Mouse (Mus musculus) liver, embryonic 16.5 days (tissue): Measurements from ENCODE around the gene Csnk2b. TPM values are rescaled to one million over a fixed set of nuclear protein-coding genes. Genes with fewer than 3 reads are reported as not detected.
A peak's percentile ranks its signal among the peaks of the same experiment; 100 is the strongest.

Experiments
- ATAC-seq: fragments of 200-750 bp; cut with Nextera tagmentation; 2 replicates; pipeline ENCODE4 v1.8.0; 2017; ENCODE audit warnings: low read depth, mild to moderate bottlenecking, moderate number of reproducible peaks, moderate library complexity
- H3K27ac ChIP-seq: fragments of 300-500 bp; sonication (generic); 2 replicates; pipeline ENCODE4 v1.5.1; 2014; ENCODE audit warnings: mild to moderate bottlenecking, low read length
- H3K27me3 ChIP-seq: fragments of 300-500 bp; sonication (generic); 2 replicates; pipeline ENCODE4 v1.6.1; 2014; ENCODE audit warnings: low read depth, low read length, mixed read lengths; ENCODE audit not compliant: control insufficient read depth, insufficient read depth
- H3K36me3 ChIP-seq: fragments of 300-500 bp; sonication (generic); 2 replicates; pipeline ENCODE4 v1.6.1; 2014; ENCODE audit warnings: mild to moderate bottlenecking; ENCODE audit not compliant: control insufficient read depth, insufficient read depth
- H3K4me1 ChIP-seq: fragments of 300-500 bp; sonication (generic); 2 replicates; pipeline ENCODE4 v1.6.1; 2014; ENCODE audit warnings: low read depth, low read length, mixed read lengths; ENCODE audit not compliant: control insufficient read depth
- H3K4me2 ChIP-seq: fragments of 300-500 bp; sonication (generic); 2 replicates; pipeline ENCODE4 v1.6.1; 2014; ENCODE audit warnings: low read depth, low read length, mixed read lengths
- H3K4me3 ChIP-seq: fragments of 300-500 bp; sonication (generic); 2 replicates; pipeline ENCODE4 v1.5.1; 2014; ENCODE audit warnings: low read depth, mild to moderate bottlenecking, low read length
- H3K9ac ChIP-seq: fragments of 300-500 bp; sonication (generic); 2 replicates; pipeline ENCODE4 v1.6.1; 2014; ENCODE audit warnings: low read depth, low read length
- H3K9me3 ChIP-seq: fragments of 300-500 bp; sonication (generic); replicated peaks from 2 replicates; pipeline ENCODE4 v1.6.1; 2016; ENCODE audit warnings: low read length; ENCODE audit not compliant: control insufficient read depth
- WGBS: fragments of 180-500 bp; shearing (Covaris S2); extraction: QIAGEN DNeasy Blood & Tissue Kit; methylation state at CpG from one replicate; pipeline ENCODE4 v1.1.7; 2014; ENCODE audit not compliant: insufficient replicate concordance; 5-methylcytosine and 5-hydroxymethylcytosine counted together
- polyA plus RNA-seq: library from polyadenylated mRNA; unstranded; fragments of >200 nt; fragmentation: Nextera tagmentation; extraction: Ambion mirVana; gene quantifications from 2 replicates; pipeline ENCODE4 v1.2.1, GENCODE M21; 2015

Gene Csnk2b
- polyA plus RNA-seq, 1 experiment from 2014 or later, result 115 TPM

GRCm38 (mm10) chr17:35102299-35102698 is 19.6 kb downstream of the Csnk2b start:
- no peaks in the 10 kb centered on the region for H3K9me3 ChIP-seq
- H3K4me3 ChIP-seq, result no peak overlapping the region
- H3K36me3 ChIP-seq, result peaks cover 38% of the 10 kb centered on the region
- H3K27me3 ChIP-seq, result no peaks in the 10 kb centered on the region
- peaks cover 38% of the 10 kb centered on the region for H3K4me1 ChIP-seq
- ATAC-seq, result no peak
- 76% methylated on average over 8 of the region's 8 CpGs for WGBS
- peak overlapping the region; percentile 49; the same call in 1 of the 2 replicates for H3K27ac ChIP-seq
- no peak overlapping the region for H3K4me2 ChIP-seq
- H3K9ac ChIP-seq, result no peak overlapping the region

GRCm38 (mm10) chr17:35101161-35101560 is 20.7 kb downstream of the Csnk2b start:
- no peak for ATAC-seq
- Histone ChIP-seq H3K9me3 (no peaks in the 10 kb centered on the region), H3K27me3 (no peaks in the 10 kb centered on the region), H3K4me2 (no peak overlapping the region), H3K4me3 (no peak overlapping the region), H3K4me1 (peaks cover 38% of the 10 kb centered on the region), H3K27ac (no peak overlapping the region), H3K36me3 (peaks cover 48% of the 10 kb centered on the region), H3K9ac (no peak overlapping the region)
- 82% methylated on average over 11 of the region's 11 CpGs for WGBS

DNA sequence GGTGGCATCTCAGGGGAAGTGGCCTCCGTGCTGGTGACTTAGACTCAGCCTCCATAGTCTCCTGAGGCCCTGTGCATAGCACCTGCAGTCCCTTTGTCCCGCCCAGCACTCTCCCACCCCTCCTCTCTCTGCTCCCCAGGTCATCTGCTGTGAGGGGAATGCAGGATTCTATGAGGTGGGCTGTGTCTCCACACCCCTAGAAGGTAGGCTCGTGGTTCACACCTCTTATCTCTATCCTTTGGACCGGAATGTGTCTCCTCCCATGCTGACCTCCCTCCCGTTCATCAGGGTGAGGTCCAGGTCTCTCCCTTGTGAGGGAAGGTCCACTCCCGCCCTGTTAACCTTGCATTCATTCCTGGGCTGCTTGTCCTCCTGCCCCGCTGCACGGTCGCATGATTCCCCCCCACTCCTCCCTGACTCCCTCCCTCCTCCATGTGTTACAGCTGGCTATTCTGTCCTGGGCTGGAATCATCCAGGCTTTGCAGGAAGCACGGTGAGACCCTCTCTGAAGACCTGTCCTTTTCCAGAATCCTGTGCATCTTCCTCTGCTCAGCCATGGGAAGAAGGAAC is 21.6 kb downstream of the Csnk2b start:
- no peak overlapping the region for H3K27ac ChIP-seq
- peaks cover 51% of the 10 kb centered on the region for H3K36me3 ChIP-seq
- no peak overlapping the region for H3K4me2 ChIP-seq
- H3K9me3 ChIP-seq, result no peaks in the 10 kb centered on the region
- no peaks in the 10 kb centered on the region for H3K27me3 ChIP-seq
- peaks cover 29% of the 10 kb centered on the region for H3K4me1 ChIP-seq
- no peak overlapping the region for H3K4me3 ChIP-seq
- no peak for ATAC-seq
- no peak overlapping the region for H3K9ac ChIP-seq
- WGBS, result 69% methylated on average over 10 of the region's 10 CpGs

GRCm38 (mm10) chr17:35097164-35097655 is 24.6 kb downstream of the Csnk2b start:
- WGBS, result 82% methylated on average over 12 of the region's 12 CpGs
- no peak overlapping the region for H3K9ac ChIP-seq

GRCm38 (mm10) chr17:35096597-35096996 is 25.3 kb downstream of the Csnk2b start:
- no peaks in the 10 kb centered on the region for H3K9me3 ChIP-seq
- H3K27ac ChIP-seq, result no peak overlapping the region
- H3K4me1 ChIP-seq, result no peaks in the 10 kb centered on the region
- H3K9ac ChIP-seq, result no peak overlapping the region
- no peak overlapping the region for H3K4me2 ChIP-seq
- 86% methylated on average over 12 of the region's 12 CpGs for WGBS
- H3K4me3 ChIP-seq, result no peak overlapping the region
- no peaks in the 10 kb centered on the region for H3K27me3 ChIP-seq
- no peak for ATAC-seq
- H3K36me3 ChIP-seq, result peaks cover 63% of the 10 kb centered on the region

More at GRCm38 (mm10) chr17:35097164-35097655, 24.6 kb downstream of the Csnk2b start:
- H3K4me2 ChIP-seq, result no peak overlapping the region
- no peaks in the 10 kb centered on the region for H3K4me1 ChIP-seq
- H3K36me3 ChIP-seq, result peaks cover 66% of the 10 kb centered on the region
- no peak for ATAC-seq
- H3K4me3 ChIP-seq, result no peak overlapping the region
- no peaks in the 10 kb centered on the region for H3K27me3 ChIP-seq
- H3K27ac ChIP-seq, result no peak overlapping the region
- H3K9me3 ChIP-seq, result no peaks in the 10 kb centered on the region

- Histone ChIP-seq H3K9me3 (no peaks in the 10 kb centered on the region), H3K4me2 (no peak overlapping the region), H3K4me3 (no peak overlapping the region), H3K27me3 (no peaks in the 10 kb centered on the region), H3K36me3 (peaks cover 53% of the 10 kb centered on the region), H3K27ac (no peak overlapping the region), H3K4me1 (peaks cover 11% of the 10 kb centered on the region), H3K9ac (no peak overlapping the region)
- WGBS, result 82% methylated on average over 15 of the region's 15 CpGs
- ATAC-seq, result no peak
Measured at GRCm38 (mm10) chr17:35094475-35095365, 27.1 kb downstream of the Csnk2b start.

GRCm38 (mm10) chr17:35092403-35093198 is 29.3 kb downstream of the Csnk2b start:
- Histone ChIP-seq H3K9ac (no peak overlapping the region), H3K9me3 (no peaks in the 10 kb centered on the region), H3K27ac (no peak overlapping the region), H3K4me1 (peaks cover 11% of the 10 kb centered on the region), H3K4me2 (no peak overlapping the region), H3K4me3 (no peak overlapping the region), H3K36me3 (peaks cover 41% of the 10 kb centered on the region), H3K27me3 (no peaks in the 10 kb centered on the region)
- WGBS, result 79% methylated on average over 14 of the region's 14 CpGs
- ATAC-seq, result no peak

- ATAC-seq, result peak; percentile 39
- Histone ChIP-seq H3K4me2 (peak overlapping the region; percentile 66), H3K4me1 (peaks cover 14% of the 10 kb centered on the region), H3K27me3 (no peaks in the 10 kb centered on the region), H3K9ac (peak overlapping the region; percentile 94), H3K36me3 (peaks cover 25% of the 10 kb centered on the region), H3K27ac (peak overlapping the region; percentile 95), H3K9me3 (no peaks in the 10 kb centered on the region), H3K4me3 (peak overlapping the region; percentile 78)
- WGBS, result 60% methylated on average over 8 of the region's 8 CpGs
Measured at GRCm38 (mm10) chr17:35090166-35090932, 31.5 kb downstream of the Csnk2b start.
